Mouse (Mus musculus) lung, postnatal 0 days (tissue): ENCODE measurements around the gene Rpusd2.

Experiments
- CTCF ChIP-seq: IDR thresholded peaks from 2 replicates; pipeline ENCODE4 v1.5.1; 2016; ENCODE audit warnings: antibody characterized with exemption, mild to moderate bottlenecking
- EP300 ChIP-seq: IDR thresholded peaks from 2 replicates; pipeline ENCODE4 v1.6.1; 2016; ENCODE audit warnings: antibody characterized with exemption, mild to moderate bottlenecking, control low read depth

DNA sequence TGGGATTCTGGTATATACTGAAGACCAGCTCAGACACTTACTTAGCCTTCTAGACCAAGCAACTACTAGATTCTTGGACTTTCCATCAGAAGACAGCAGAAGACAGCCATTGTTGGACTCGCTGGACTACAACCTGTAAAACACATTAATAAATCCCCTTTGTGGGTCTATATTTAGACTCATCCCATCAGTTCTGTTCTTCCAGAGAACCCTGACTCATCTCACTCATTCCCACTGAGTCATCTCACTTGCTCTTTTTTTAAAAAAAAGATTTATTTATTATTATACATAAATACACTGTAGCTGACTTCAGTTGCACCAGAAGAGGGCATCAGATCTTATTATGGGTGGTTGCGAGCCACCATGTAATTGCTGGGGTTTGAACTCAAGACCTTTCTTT, 25.2 kb upstream of the Rpusd2 start:
- TF ChIP-seq CTCF (no peak), EP300 (no peak)
